Mouse (Mus musculus) liver, embryonic 14.5 days (tissue): ENCODE measurements around the gene Pcp4l1. TPM values are rescaled to one million over a fixed set of nuclear protein-coding genes. Genes with fewer than 3 reads are reported as not detected.

Experiments
- ATAC-seq: fragments of 200-750 bp; cut with Nextera tagmentation; 2 replicates; pipeline ENCODE4 v1.8.0; 2017; ENCODE audit warnings: moderate number of reproducible peaks, mild to moderate bottlenecking, moderate library complexity; ENCODE audit not compliant: insufficient read depth
- DNase-seq, 3 experiments: peaks; one replicate each; pipeline ENCODE4 v3.0.0-alpha.2; 2012 to 2013; ENCODE audit warnings: low read depth in 3 of 3, low spot score in 3 of 3
- H3K27ac ChIP-seq: fragments of 300-500 bp; sonication (generic); 2 replicates; pipeline ENCODE4 v1.5.1; 2014; ENCODE audit warnings: moderate library complexity, mild to moderate bottlenecking, control low read depth, inconsistent platforms
- H3K27me3 ChIP-seq: fragments of 300-500 bp; sonication (generic); 2 replicates; pipeline ENCODE4 v1.6.1; 2014; ENCODE audit warnings: mild to moderate bottlenecking, low read length, moderate library complexity; ENCODE audit not compliant: control insufficient read depth, insufficient read depth
- H3K36me3 ChIP-seq: fragments of 300-500 bp; sonication (generic); replicated peaks from 2 replicates; pipeline ENCODE4 v1.6.1; 2014; ENCODE audit warnings: low read depth; ENCODE audit not compliant: control insufficient read depth, insufficient read depth
- H3K4me1 ChIP-seq, 2 experiments: fragments of 200-500 bp in 1 of 2; fragments of 300-500 bp in 1 of 2; sonication (generic) in 1 of 2; replicated peaks; 2 replicates each; pipeline ENCODE4 v1.6.1; 2012 to 2014; ENCODE audit warnings: antibody characterized with exemption in 1 of 2, inconsistent platforms in 1 of 2, low read length in 1 of 2; ENCODE audit not compliant: control insufficient read depth in 2 of 2, insufficient read depth in 2 of 2
- H3K4me2 ChIP-seq: fragments of 300-500 bp; sonication (generic); 2 replicates; pipeline ENCODE4 v1.6.1; 2014; ENCODE audit warnings: low read depth, mild to moderate bottlenecking, control low read depth, moderate library complexity
- H3K4me3 ChIP-seq, 2 experiments: fragments of 200-500 bp in 1 of 2; fragments of 300-500 bp in 1 of 2; sonication (generic) in 1 of 2; 2 replicates each; pipeline ENCODE4 v1.5.1; 2012 to 2014; ENCODE audit warnings: low read depth in 2 of 2, low read length in 2 of 2, mild to moderate bottlenecking in 2 of 2, control low read depth in 1 of 2, inconsistent platforms in 1 of 2, moderate library complexity in 1 of 2; ENCODE audit not compliant: insufficient read depth in 1 of 2
- H3K9ac ChIP-seq: fragments of 300-500 bp; sonication (generic); replicated peaks from 2 replicates; pipeline ENCODE4 v1.6.1; 2014; ENCODE audit warnings: mild to moderate bottlenecking, control low read depth, moderate library complexity
- H3K9me3 ChIP-seq: fragments of 300-500 bp; sonication (generic); 2 replicates; pipeline ENCODE4 v1.6.1; 2016; ENCODE audit warnings: low read length, mixed read lengths; ENCODE audit not compliant: control insufficient read depth
- CTCF ChIP-seq: IDR thresholded peaks from 2 replicates; pipeline ENCODE4 v1.5.1; 2016; ENCODE audit warnings: antibody characterized with exemption, low read depth, control low read depth
- EP300 ChIP-seq: IDR thresholded peaks from 2 replicates; pipeline ENCODE4 v1.6.1; 2016; ENCODE audit warnings: antibody characterized with exemption, low read depth
- WGBS: fragments of 180-500 bp; shearing (Covaris S2); extraction: QIAGEN DNeasy Blood & Tissue Kit; methylation state at CpG from one replicate; pipeline ENCODE4 v1.1.7; 2014; ENCODE audit not compliant: insufficient replicate concordance; 5-methylcytosine and 5-hydroxymethylcytosine counted together
- polyA plus RNA-seq, 2 experiments: library from polyadenylated mRNA; depleted of rRNA in 1 of 2; stranded (reverse) in 1 of 2; unstranded in 1 of 2; fragments of >200 nt; fragmentation: Nextera tagmentation in 1 of 2; extraction: Ambion mirVana in 1 of 2; gene quantifications; 2 replicates each; pipeline versions ENCODE4 v1.2.1 to v1.2.3; 2012 to 2014

Gene Pcp4l1
- polyA plus RNA-seq, 2 experiments, result 1.0 to 1.2 TPM

DNA sequence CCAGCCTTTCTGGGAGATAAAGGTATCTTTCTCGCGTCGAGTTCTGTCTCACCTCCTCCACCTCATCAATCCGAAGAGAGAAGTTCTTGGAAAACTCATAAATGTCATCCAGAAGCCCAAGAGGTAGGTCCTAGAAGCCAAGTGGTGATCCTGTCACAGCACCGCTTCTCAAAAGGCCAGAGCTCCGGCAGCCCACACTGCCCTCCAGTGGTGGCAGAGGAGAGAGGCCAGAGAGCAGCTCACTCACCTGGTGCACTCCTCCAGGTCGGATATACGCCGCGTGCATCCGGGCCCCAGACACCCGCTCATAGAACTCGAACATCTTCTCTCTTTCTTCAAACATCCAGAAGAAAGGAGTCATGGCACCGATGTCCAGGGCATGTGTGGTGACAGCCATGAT is 42.4 kb upstream of the Pcp4l1 start:
- Histone ChIP-seq H3K9me3 (no peaks in the 10 kb centered on the region), H3K9ac (no peak overlapping the region), H3K4me1 (peaks cover 2 to 3% of the 10 kb centered on the region in 2 experiments; a peak in 3 of 4 replicates), H3K27ac (no peak overlapping the region), H3K36me3 (peaks cover 47% of the 10 kb centered on the region), H3K4me3 (no peak overlapping the region), H3K27me3 (no peaks in the 10 kb centered on the region), H3K4me2 (no peak overlapping the region)
- ATAC-seq (0 out of 2 replicates have a peak, but pooled peaks have one; percentile 32), DNase-seq (peak in 1 of 3 experiments; percentile 49)
- TF ChIP-seq CTCF (peak; percentile 95), EP300 (no peak)
- WGBS, result 65% methylated on average over 14 of the region's 14 CpGs

- Histone ChIP-seq H3K36me3 (peaks cover 43% of the 10 kb centered on the region), H3K27ac (no peak overlapping the region), H3K27me3 (no peaks in the 10 kb centered on the region), H3K9me3 (no peaks in the 10 kb centered on the region), H3K4me1 (peaks cover 10 to 13% of the 10 kb centered on the region in 2 experiments), H3K4me2 (no peak overlapping the region), H3K4me3 (no peak overlapping the region), H3K9ac (no peak overlapping the region)
- WGBS, result 75% methylated on average over 6 of the region's 6 CpGs
- ATAC-seq (no peak), DNase-seq (no peak)
- TF ChIP-seq CTCF (no peak), EP300 (no peak)
Measured at GRCm38 (mm10) chr1:171237438-171237837, 41.4 kb upstream of the Pcp4l1 start.

DNA sequence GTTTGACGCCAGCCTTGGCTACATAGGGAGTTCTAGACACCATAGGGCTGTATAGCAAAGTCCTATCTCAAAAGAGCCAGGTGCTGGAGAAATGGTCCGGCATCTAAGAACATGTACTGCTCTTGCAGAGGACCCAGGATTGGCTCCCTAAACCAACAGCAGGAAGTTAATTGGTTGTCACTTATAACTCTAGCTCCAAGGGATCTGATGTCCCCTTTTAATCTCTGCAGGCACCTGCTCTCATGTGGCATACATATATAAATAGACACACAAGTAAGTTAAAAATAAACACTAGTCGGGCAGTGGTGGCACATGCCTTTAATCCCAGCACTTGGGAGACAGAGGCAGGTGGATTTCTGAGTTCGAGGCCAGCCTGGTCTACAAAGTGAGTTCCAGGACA is 39.7 kb upstream of the Pcp4l1 start:
- Histone ChIP-seq H3K27ac (no peak overlapping the region), H3K4me3 (no peak overlapping the region), H3K9ac (no peak overlapping the region), H3K36me3 (peaks cover 39% of the 10 kb centered on the region), H3K27me3 (no peaks in the 10 kb centered on the region), H3K4me1 (peaks cover 12 to 22% of the 10 kb centered on the region in 2 experiments), H3K4me2 (no peak overlapping the region), H3K9me3 (no peaks in the 10 kb centered on the region)
- ATAC-seq, result no peak
- no peak for TF ChIP-seq CTCF
- TF ChIP-seq EP300, result no peak
- WGBS, result 62% methylated on average over 3 of the region's 4 CpGs
- DNase-seq, result no peak

DNA sequence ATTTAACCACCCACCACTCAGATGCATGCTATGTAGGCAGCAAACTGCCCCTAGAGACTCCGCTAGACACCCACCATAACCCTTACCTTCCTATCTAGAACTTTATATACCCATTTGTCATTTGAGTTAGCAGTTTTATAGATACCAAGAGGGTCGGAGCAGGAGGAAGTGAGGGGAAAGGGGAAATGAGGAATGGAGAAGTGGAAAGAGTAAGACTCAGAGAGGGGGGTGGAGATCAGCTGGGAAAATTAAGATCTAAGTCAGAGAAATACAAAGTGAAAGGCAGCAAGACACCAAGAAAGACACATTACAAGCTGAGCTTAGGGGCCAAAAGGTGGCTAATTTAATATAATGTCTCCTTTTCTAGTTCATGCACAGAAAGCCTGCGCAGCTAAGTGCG is 38.5 kb upstream of the Pcp4l1 start:
- H3K4me2 ChIP-seq, result no peak overlapping the region; the same call in 1 of the 2 replicates
- ATAC-seq (no peak), DNase-seq (no peak)
- H3K36me3 ChIP-seq, result peaks cover 39% of the 10 kb centered on the region
- no peak overlapping the region for H3K9ac ChIP-seq
- no peaks in the 10 kb centered on the region for H3K9me3 ChIP-seq
- no peak overlapping the region for H3K4me3 ChIP-seq
- no peaks in the 10 kb centered on the region for H3K27me3 ChIP-seq
- TF ChIP-seq CTCF (no peak), EP300 (no peak)
- 66% methylated on average over 4 of the region's 4 CpGs for WGBS
- H3K4me1 ChIP-seq, result peaks cover 12 to 24% of the 10 kb centered on the region in 2 experiments
- no peak overlapping the region for H3K27ac ChIP-seq

DNA sequence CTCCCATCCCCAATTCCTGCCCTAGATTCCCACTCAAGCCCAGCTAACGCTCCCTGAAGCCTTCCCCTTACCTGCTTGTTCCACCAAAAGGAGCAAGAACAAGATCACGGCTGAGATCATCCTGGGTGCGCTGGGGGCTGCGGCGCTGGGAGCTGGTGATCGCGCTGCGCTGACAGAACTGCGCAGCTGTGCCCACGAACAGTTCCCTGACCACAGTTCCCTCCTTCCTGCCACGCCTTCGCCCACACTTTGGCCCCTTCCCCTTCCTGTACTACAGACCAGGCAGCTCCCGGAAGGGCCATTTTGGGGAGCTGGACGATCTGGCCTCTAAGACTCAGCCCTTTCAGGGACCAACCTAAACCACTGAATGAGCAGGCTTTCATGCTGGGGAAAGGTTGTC is 38.1 kb upstream of the Pcp4l1 start, which contains the start of gene Fcer1g:
Gene Fcer1g (minus strand): TSS at position 240 of the 400 bp plus-strand sequence.
- H3K9me3 ChIP-seq, result no peaks in the 10 kb centered on the region
- DNase-seq, result no peak
- peak within 1 kb of the TSS; percentile 25 to 42 for H3K4me3 ChIP-seq
- WGBS, result 24% methylated on average over 14 of the region's 14 CpGs
- peaks cover 12 to 24% of the 10 kb centered on the region in 2 experiments for H3K4me1 ChIP-seq
- H3K9ac ChIP-seq, result 0 out of 2 replicates have a peak within 1 kb of the TSS, but pooled peaks have one; percentile 27
- H3K36me3 ChIP-seq, result peaks cover 37% of the 10 kb centered on the region
- ATAC-seq, result no peak
- peak within 1 kb of the TSS; percentile 30 for H3K4me2 ChIP-seq
- peak within 1 kb of the TSS; percentile 23 for H3K27ac ChIP-seq
- TF ChIP-seq CTCF, result no peak
- no peak for TF ChIP-seq EP300
- no peaks in the 10 kb centered on the region for H3K27me3 ChIP-seq
